Mouse (Mus musculus) midbrain, embryonic 13.5 days (tissue): ENCODE measurements around the gene Tpst2. TPM values are rescaled to one million over a fixed set of nuclear protein-coding genes. Genes with fewer than 3 reads are reported as not detected.

ENCODE experiments used
- ATAC-seq: fragments of 200-750 bp; cut with Nextera tagmentation; 2 replicates; pipeline ENCODE4 v1.8.0; 2017; ENCODE audit warnings: mild to moderate bottlenecking, moderate TSS enrichment, moderate library complexity
- H3K27ac ChIP-seq: fragments of 300-500 bp; sonication (generic); 2 replicates; pipeline ENCODE4 v1.5.1; 2015; ENCODE audit warnings: inconsistent platforms, mild to moderate bottlenecking, moderate library complexity
- H3K27me3 ChIP-seq: fragments of 300-500 bp; sonication (generic); 2 replicates; pipeline ENCODE4 v1.6.1; 2015; ENCODE audit warnings: mild to moderate bottlenecking, inconsistent platforms
- H3K36me3 ChIP-seq: fragments of 300-500 bp; sonication (generic); 2 replicates; pipeline ENCODE4 v1.6.1; 2015; ENCODE audit warnings: mild to moderate bottlenecking, inconsistent platforms
- H3K4me1 ChIP-seq: fragments of 300-500 bp; sonication (generic); replicated peaks from 2 replicates; pipeline ENCODE4 v1.6.1; 2015; ENCODE audit warnings: inconsistent platforms
- H3K4me2 ChIP-seq: fragments of 300-500 bp; sonication (generic); replicated peaks from 2 replicates; pipeline ENCODE4 v1.6.1; 2015; ENCODE audit warnings: moderate library complexity, mild to moderate bottlenecking, inconsistent platforms
- H3K4me3 ChIP-seq: fragments of 300-500 bp; sonication (generic); replicated peaks from 2 replicates; pipeline ENCODE4 v1.5.1; 2015; ENCODE audit warnings: mild to moderate bottlenecking, inconsistent platforms
- H3K9ac ChIP-seq: fragments of 300-500 bp; sonication (generic); replicated peaks from 2 replicates; pipeline ENCODE4 v1.6.1; 2015; ENCODE audit warnings: mild to moderate bottlenecking, inconsistent platforms
- H3K9me3 ChIP-seq: fragments of 300-500 bp; sonication (generic); 2 replicates; pipeline ENCODE4 v1.6.1; 2016; ENCODE audit warnings: mild to moderate bottlenecking, inconsistent platforms
- WGBS: fragments of 180-500 bp; shearing (Covaris S2); methylation state at CpG from one replicate; pipeline ENCODE4 v1.1.7; 2015; 5-methylcytosine and 5-hydroxymethylcytosine counted together
- polyA plus RNA-seq: library from polyadenylated mRNA; unstranded; fragments of >200 nt; fragmentation: Nextera tagmentation; extraction: Ambion mirVana; gene quantifications from 2 replicates; pipeline ENCODE4 v1.2.1, GENCODE M21; 2015

The Tpst2 gene
- polyA plus RNA-seq, 1 experiment from 2014 or later = 25.4 TPM

DNA sequence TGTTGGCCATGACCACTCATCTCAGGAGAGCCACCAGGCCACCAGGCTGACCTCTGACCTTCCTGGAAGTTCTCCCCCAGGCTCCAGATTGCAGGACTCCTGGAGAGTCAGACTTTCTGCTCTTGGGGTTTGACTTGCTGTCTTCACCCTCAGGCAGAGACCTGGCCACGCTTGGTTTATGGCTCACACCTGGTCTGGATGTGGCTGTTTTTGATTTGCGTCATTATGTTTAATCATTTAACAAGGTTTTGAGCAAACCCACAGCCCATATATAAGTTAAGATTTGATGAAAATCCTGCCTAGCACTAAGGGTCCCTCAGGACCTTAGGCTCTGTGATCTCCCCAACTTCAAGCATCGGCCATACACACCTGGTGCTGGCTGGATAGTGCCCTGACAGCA lies 18.6 kb upstream of the Tpst2 start:
- H3K4me2 ChIP-seq = no peak overlapping the region
- WGBS = 81% methylated on average over 3 of the region's 3 CpGs
- no peak overlapping the region for H3K27ac ChIP-seq
- no peak for ATAC-seq
- H3K4me1 ChIP-seq = 0 out of 2 replicates have a peak, but pooled peaks cover 7% of the 10 kb centered on the region
- no peak overlapping the region for H3K9ac ChIP-seq
- H3K36me3 ChIP-seq = no peaks in the 10 kb centered on the region
- H3K4me3 ChIP-seq = no peak overlapping the region
- H3K9me3 ChIP-seq = no peaks in the 10 kb centered on the region
- H3K27me3 ChIP-seq = 0 out of 2 replicates have a peak, but pooled peaks cover 5% of the 10 kb centered on the region

GRCm38 (mm10) chr5:112259862-112260650 lies 16.4 kb upstream of the Tpst2 start:
- 91% methylated on average over 16 of the region's 16 CpGs for WGBS
- Histone ChIP-seq H3K9me3 (no peaks in the 10 kb centered on the region), H3K36me3 (no peaks in the 10 kb centered on the region), H3K4me2 (no peak overlapping the region), H3K4me3 (no peak overlapping the region), H3K27me3 (0 out of 2 replicates have a peak, but pooled peaks cover 5% of the 10 kb centered on the region), H3K4me1 (no peaks in the 10 kb centered on the region), H3K27ac (no peak overlapping the region), H3K9ac (no peak overlapping the region)
- no peak for ATAC-seq

DNA sequence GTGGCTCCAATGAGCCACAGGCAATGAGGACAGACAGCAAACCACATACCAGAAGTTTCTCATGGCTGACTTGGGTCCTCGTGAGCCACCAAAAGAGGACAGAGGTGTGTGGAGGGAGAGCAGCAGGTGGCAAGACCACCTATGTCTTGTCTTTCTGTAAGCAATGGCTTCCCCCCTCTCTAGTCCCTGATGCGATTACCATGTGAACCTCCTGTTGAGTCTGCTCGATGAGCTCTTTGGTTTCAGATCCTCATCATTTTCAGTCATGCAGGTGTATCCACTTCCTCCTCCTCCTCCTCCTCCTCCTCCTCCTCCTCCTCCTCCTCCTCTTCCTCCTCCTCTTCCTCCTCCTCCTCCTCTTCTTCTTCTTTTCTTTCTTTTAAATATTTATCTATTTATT lies 15.7 kb upstream of the Tpst2 start:
- Histone ChIP-seq H3K4me2 (no peak overlapping the region), H3K9ac (no peak overlapping the region), H3K9me3 (no peaks in the 10 kb centered on the region), H3K4me1 (peaks cover 4% of the 10 kb centered on the region; the same call in 1 of the 2 replicates), H3K36me3 (no peaks in the 10 kb centered on the region), H3K4me3 (no peak overlapping the region), H3K27me3 (0 out of 2 replicates have a peak, but pooled peaks cover 5% of the 10 kb centered on the region), H3K27ac (no peak overlapping the region)
- 90% methylated on average over 3 of the region's 3 CpGs for WGBS
- ATAC-seq = no peak

DNA sequence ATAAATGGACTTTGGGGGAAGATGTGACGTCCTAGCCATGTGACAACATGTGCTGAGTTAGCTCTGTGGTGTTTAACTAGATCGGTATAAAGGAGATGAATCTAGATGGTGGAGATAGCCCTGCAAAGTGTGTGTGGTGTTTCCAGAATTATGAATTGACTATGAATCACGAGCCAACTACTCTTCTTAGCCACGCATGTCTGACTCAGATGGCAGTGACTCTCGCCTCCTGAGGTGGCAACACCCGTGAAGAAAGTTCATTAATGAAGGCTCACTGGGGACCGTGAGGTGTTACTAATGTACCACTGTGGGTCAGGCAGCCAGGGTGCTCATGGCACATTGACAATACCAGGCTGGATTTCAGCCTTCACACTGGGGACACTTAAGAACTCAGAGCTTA lies 12.4 kb upstream of the Tpst2 start:
- no peak overlapping the region for H3K4me2 ChIP-seq
- no peaks in the 10 kb centered on the region for H3K9me3 ChIP-seq
- H3K9ac ChIP-seq = no peak overlapping the region
- 85% methylated on average over 7 of the region's 7 CpGs for WGBS
- ATAC-seq = no peak
- H3K4me1 ChIP-seq = peaks cover 5% of the 10 kb centered on the region; the same call in 1 of the 2 replicates
- H3K27me3 ChIP-seq = peaks cover 19% of the 10 kb centered on the region
- no peak overlapping the region for H3K4me3 ChIP-seq
- H3K27ac ChIP-seq = no peak overlapping the region
- H3K36me3 ChIP-seq = no peaks in the 10 kb centered on the region

DNA sequence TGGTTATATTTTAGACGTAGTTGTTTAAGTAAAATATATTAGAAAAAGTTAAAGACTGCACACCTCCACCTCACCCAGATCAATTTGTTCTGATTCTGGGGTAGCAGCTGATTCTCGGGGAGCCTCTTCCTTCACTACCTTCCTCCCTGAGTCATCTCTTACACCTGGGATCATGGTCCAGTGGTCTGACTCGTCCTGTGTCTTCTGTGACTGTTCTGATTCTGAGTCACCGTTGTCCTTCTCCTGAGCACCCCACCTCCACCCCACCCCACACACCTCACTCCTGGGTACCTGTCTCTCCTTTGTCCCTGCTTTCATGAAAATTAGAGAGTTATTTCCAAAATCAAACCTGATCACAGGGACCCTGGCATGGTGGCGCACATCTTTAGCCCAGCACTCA lies 11.4 kb upstream of the Tpst2 start:
- no peak overlapping the region for H3K4me3 ChIP-seq
- no peak for ATAC-seq
- no peak overlapping the region for H3K27ac ChIP-seq
- no peaks in the 10 kb centered on the region for H3K36me3 ChIP-seq
- no peaks in the 10 kb centered on the region for H3K9me3 ChIP-seq
- no peak overlapping the region for H3K9ac ChIP-seq
- H3K4me1 ChIP-seq = peaks cover 6% of the 10 kb centered on the region; the same call in 1 of the 2 replicates
- no peak overlapping the region for H3K4me2 ChIP-seq
- H3K27me3 ChIP-seq = peaks cover 19% of the 10 kb centered on the region
- 86% methylated on average over 5 of the region's 5 CpGs for WGBS

- no peaks in the 10 kb centered on the region for H3K36me3 ChIP-seq
- H3K4me3 ChIP-seq = no peak overlapping the region
- no peak overlapping the region for H3K4me2 ChIP-seq
- H3K4me1 ChIP-seq = peaks cover 10% of the 10 kb centered on the region
- H3K9me3 ChIP-seq = no peaks in the 10 kb centered on the region
- ATAC-seq = peak; percentile 56; the same call in 1 of the 2 replicates
- 6% methylated on average over 10 of the region's 10 CpGs for WGBS
- H3K9ac ChIP-seq = no peak overlapping the region
- H3K27ac ChIP-seq = no peak overlapping the region
- H3K27me3 ChIP-seq = peaks cover 15% of the 10 kb centered on the region
Measured at GRCm38 (mm10) chr5:112265515-112265914, 11.0 kb upstream of the Tpst2 start.

DNA sequence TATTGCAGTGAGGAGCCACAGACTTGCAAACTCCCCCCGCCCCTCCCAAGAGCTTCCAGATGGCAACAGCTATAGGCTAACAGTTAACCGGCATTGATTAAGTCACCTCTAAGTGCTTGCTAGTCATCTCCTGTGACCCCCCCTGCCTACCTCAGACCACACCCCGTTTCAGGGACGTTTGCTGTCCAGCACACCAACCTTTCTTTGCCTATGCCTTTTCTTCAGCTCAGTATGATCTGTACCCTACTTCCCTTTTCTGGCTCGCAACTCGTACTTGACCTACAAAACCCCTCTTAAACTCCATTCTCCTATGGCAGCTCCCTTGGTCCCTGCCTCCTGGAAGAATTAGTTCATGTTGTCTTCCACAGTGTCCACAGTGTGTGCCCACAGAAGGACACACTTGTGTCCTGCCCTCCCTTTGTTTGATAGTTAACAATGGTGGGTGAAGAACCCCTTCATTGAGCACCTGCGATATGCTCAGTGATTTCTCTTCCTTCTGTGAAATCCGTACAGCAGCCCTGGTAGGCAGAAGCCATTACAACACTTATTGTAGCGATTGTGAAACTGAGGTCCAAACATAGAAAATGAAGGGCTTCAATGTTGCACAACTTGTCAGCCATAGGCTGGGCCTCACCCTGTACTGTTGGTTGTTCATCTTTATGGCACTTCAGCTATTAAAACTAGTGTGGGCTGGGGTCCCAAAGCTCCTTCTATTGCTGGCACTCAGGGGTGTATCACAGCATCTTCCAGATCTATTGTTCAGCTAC lies 10.3 kb upstream of the Tpst2 start:
- no peak overlapping the region for H3K9ac ChIP-seq
- no peak overlapping the region for H3K4me3 ChIP-seq
- peaks cover 14% of the 10 kb centered on the region for H3K27me3 ChIP-seq
- 59% methylated on average over 9 of the region's 9 CpGs for WGBS
- no peaks in the 10 kb centered on the region for H3K36me3 ChIP-seq
- no peak for ATAC-seq
- no peaks in the 10 kb centered on the region for H3K9me3 ChIP-seq
- H3K27ac ChIP-seq = no peak overlapping the region
- peaks cover 17% of the 10 kb centered on the region for H3K4me1 ChIP-seq
- H3K4me2 ChIP-seq = no peak overlapping the region

DNA sequence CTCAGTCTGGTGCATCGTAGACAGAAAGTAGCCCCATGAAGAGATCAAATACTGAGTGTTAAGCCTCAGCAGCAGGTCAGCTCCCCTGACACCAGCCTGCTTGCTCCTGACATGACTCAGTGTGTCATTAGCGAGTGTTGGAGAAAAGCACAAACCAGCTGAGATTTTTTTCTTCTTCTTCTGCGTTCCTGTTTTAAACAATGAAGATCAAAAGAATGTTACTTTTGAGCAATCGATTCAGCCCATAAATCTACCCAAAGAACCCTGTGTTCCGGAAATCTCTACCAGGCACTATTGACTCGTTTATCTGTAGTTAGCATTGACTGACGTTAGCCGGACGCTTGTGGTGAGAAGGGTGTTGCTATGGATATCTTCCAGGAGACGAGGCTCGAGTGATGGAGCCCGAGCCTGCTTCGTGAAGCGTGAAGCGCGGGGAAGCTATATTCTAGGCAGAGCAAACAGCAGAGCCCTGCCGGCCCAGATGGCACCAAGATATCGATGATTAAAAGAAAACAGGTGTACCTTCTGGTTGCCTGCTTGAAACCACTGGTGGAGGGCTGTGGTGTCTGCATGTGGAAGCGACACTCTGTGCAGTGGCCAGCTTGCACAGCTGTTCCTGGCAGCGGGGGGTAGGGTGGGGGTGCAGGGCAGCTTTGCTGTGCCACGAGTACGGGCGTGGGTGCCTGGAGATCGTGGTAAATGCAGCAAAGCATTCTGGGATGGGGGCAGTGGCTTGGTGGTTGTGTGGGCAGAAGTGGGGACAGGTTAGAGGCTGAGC lies 5.5 kb upstream of the Tpst2 start:
- Histone ChIP-seq H3K4me3 (no peak overlapping the region), H3K9ac (peak overlapping the region; percentile 34; the same call in 1 of the 2 replicates), H3K4me1 (peaks cover 23% of the 10 kb centered on the region), H3K36me3 (no peaks in the 10 kb centered on the region), H3K4me2 (peak overlapping the region; percentile 29; the same call in 1 of the 2 replicates), H3K27ac (peak overlapping the region; percentile 77), H3K27me3 (peaks cover 14% of the 10 kb centered on the region), H3K9me3 (no peaks in the 10 kb centered on the region)
- peak; percentile 59 for ATAC-seq
- 24% methylated on average over 24 of the region's 24 CpGs for WGBS

GRCm38 (mm10) chr5:112272934-112273333 lies 3.6 kb upstream of the Tpst2 start:
- H3K27me3 ChIP-seq = peaks cover 4% of the 10 kb centered on the region
- no peak overlapping the region for H3K9ac ChIP-seq
- H3K27ac ChIP-seq = no peak overlapping the region
- H3K4me3 ChIP-seq = no peak overlapping the region
- no peaks in the 10 kb centered on the region for H3K9me3 ChIP-seq
- H3K4me1 ChIP-seq = peaks cover 33% of the 10 kb centered on the region
- WGBS = 82% methylated on average over 2 of the region's 2 CpGs
- no peaks in the 10 kb centered on the region for H3K36me3 ChIP-seq
- ATAC-seq = no peak
- no peak overlapping the region for H3K4me2 ChIP-seq

DNA sequence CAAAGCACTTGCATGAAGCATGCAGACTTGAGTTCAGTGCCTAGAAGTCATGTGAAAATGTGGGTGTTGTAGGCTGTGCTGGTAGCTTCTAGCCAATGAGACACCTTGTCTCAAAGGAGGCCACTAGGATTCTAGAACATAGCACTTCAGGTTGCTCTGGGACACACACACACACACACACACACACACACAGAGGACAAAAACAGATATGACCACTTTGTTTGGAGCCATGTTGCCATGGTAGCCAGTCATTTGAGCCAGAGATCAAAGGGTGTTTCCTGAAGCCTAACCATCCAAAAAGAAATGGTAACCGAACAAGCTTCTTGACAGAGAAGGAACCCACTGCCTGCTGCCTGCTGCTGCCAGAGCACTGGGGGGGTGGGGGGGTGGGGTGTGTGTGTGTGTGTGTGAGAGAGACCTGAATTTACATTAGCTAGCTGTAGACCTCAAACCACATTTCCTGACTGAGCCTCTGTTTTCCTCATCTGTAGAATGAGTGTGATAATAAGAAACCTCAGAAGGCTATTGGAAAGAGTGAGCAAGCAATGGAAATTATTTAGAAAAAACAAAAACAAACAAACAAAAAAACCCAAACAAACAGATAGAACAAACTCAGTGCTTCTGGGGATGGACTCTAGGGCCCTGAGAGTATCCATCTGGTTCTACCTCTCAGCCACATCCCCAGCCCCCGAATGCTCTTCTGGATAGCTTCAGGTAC lies 2.6 kb upstream of the Tpst2 start:
- Histone ChIP-seq H3K4me3 (no peak overlapping the region), H3K4me1 (peaks cover 41% of the 10 kb centered on the region), H3K9me3 (no peaks in the 10 kb centered on the region), H3K36me3 (no peaks in the 10 kb centered on the region), H3K27ac (no peak overlapping the region), H3K4me2 (no peak overlapping the region), H3K27me3 (no peaks in the 10 kb centered on the region; the same call in 1 of the 2 replicates), H3K9ac (no peak overlapping the region)
- 50% methylated on average over 2 of the region's 2 CpGs for WGBS
- no peak for ATAC-seq

- Histone ChIP-seq H3K4me3 (peak overlapping the region; percentile 57), H3K9me3 (no peaks in the 10 kb centered on the region), H3K4me2 (peak overlapping the region; percentile 83), H3K27ac (no peak overlapping the region), H3K9ac (no peak overlapping the region), H3K4me1 (peaks cover 53% of the 10 kb centered on the region), H3K36me3 (no peaks in the 10 kb centered on the region), H3K27me3 (no peaks in the 10 kb centered on the region)
- WGBS = 56% methylated on average over 3 of the region's 4 CpGs
- no peak for ATAC-seq
Measured at GRCm38 (mm10) chr5:112275021-112275804, 1.3 kb upstream of the Tpst2 start.
